Mouse (Mus musculus): ENCODE data around the gene Lancl1.

DNA sequence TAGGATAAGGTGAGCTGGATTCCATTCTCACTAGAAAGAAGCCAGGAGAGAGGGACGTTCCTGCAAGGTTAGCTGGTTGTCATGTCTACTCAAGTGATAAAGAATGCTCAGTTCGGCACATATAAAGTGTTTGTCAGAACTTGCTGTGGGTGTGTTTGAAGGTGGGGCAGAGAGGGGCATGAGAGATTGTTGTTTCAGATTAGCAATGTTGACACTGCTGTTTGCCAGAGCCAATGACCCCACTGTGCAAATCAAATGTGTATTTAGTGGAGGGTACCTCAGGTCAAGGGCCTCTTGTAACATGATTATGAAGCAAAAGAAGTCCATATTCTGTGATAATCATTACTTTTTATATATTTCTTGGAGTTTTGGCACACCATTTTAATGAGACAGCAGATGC, 39.1 kb upstream of the Lancl1 start:
- no peak for TF ChIP-seq POLR2A (IDR thresholded peaks at IDR 0.05; ENCODE audit: low read depth, low read length)
- TF ChIP-seq CTCF (conservative IDR thresholded peaks at IDR 0.05; ENCODE audit: insufficient read depth, insufficient read length, low read depth, low read length), result no peak
